Mouse (Mus musculus): ENCODE data around the gene Notch1. TPM values are rescaled to one million over a fixed set of nuclear protein-coding genes. Genes with fewer than 3 reads are reported as not detected.
A peak's percentile ranks its signal among the peaks of the same experiment; 100 is the strongest.

Gene Notch1
- total and polyA plus RNA-seq, 3 experiments = 0.06 TPM; not detected in 2

- H3K9ac ChIP-seq (ENCODE audit: control insufficient read depth, low read depth, low read length, poor library complexity, severe bottlenecking) = peak overlapping the region; percentile 50; the same call in 1 of the 2 replicates
- no peaks in the 10 kb centered on the region for H3K79me2 ChIP-seq (ENCODE audit: control insufficient read depth, insufficient read depth, low read length, poor library complexity)
- no peak for TF ChIP-seq NRF1 (IDR thresholded peaks at IDR 0.05; ENCODE audit: insufficient read depth, low read depth, low read length, poor library complexity, severe bottlenecking)
- TF ChIP-seq NELFE (IDR thresholded peaks at IDR 0.05; ENCODE audit: low read depth, low read length) = no peak
- no peak for TF ChIP-seq MEF2A (IDR thresholded peaks at IDR 0.05; ENCODE audit: extremely low read depth, insufficient replicate concordance, low read depth, low read length, poor library complexity, severe bottlenecking)
- no peak for TF ChIP-seq MAZ (IDR thresholded peaks at IDR 0.05; ENCODE audit: low read depth, low read length)
- TF ChIP-seq SMC3 (IDR thresholded peaks at IDR 0.05; ENCODE audit: low read depth, low read length) = no peak
- no peak for TF ChIP-seq ZC3H11A (IDR thresholded peaks at IDR 0.05; ENCODE audit: low read depth, low read length)
- TF ChIP-seq MYC (IDR thresholded peaks at IDR 0.05; ENCODE audit: low read depth, low read length) = no peak
- no peak for TF ChIP-seq SIN3A (IDR thresholded peaks at IDR 0.05; ENCODE audit: low read length)
- no peak for TF ChIP-seq MAX (IDR thresholded peaks at IDR 0.05; ENCODE audit: low read length)
- TF ChIP-seq EP300 (IDR thresholded peaks at IDR 0.05; ENCODE audit: low read depth in 1 of 2, low read length in 2 of 2) = no peak
- TF ChIP-seq TCF12 (IDR thresholded peaks at IDR 0.05; ENCODE audit: low read depth, low read length) = no peak
- no peak for TF ChIP-seq MYB (IDR thresholded peaks at IDR 0.05; ENCODE audit: low read depth, low read length)
- no peak for TF ChIP-seq POLR2A (IDR thresholded peaks at IDR 0.05; ENCODE audit: control insufficient read depth in 1 of 2, insufficient read depth in 1 of 2, low read depth in 1 of 2, low read length in 2 of 2, poor library complexity in 1 of 2)
- TF ChIP-seq KAT2A (conservative IDR thresholded peaks at IDR 0.05; ENCODE audit: low read depth, low read length) = no peak
- no peak for TF ChIP-seq CHD1 (IDR thresholded peaks at IDR 0.05; ENCODE audit: low read depth, low read length)
- no peak for TF ChIP-seq TAL1 (IDR thresholded peaks at IDR 0.05; ENCODE audit: low read length)
- TF ChIP-seq ETS1 (IDR thresholded peaks at IDR 0.05; ENCODE audit: low read depth, low read length) = no peak
- TF ChIP-seq CTCF (IDR thresholded peaks at IDR 0.05 in 2 of 3, conservative IDR thresholded peaks at IDR 0.05 in 1 of 3; ENCODE audit: control insufficient read depth in 1 of 3, insufficient read depth in 1 of 3, low read depth in 2 of 3, low read length in 3 of 3, poor library complexity in 1 of 3, severe bottlenecking in 1 of 3) = no peak
- H3K27ac ChIP-seq (ENCODE audit: control insufficient read depth, low read depth, low read length) = no peak overlapping the region
- peaks cover 0 to 3% of the 10 kb centered on the region in 2 experiments; a peak in 2 of 4 replicates for H3K4me1 ChIP-seq (ENCODE audit: control insufficient read depth in 1 of 2, insufficient read depth in 2 of 2, low read length in 2 of 2)
- no peaks in the 10 kb centered on the region for H3K9me3 ChIP-seq (replicated peaks; ENCODE audit: insufficient read depth, low read length)
- DNase-seq (ENCODE audit: low read depth, low spot score) = no peak
- peak overlapping the region in 1 of 2 experiments; percentile 59; a peak in 2 of 4 replicates for H3K4me3 ChIP-seq (ENCODE audit: control insufficient read depth in 1 of 2, insufficient read depth in 1 of 2, low read depth in 2 of 2, low read length in 2 of 2)
- no peaks in the 10 kb centered on the region; a peak in 1 of 4 replicates for H3K36me3 ChIP-seq (ENCODE audit: control insufficient read depth in 1 of 2, insufficient read depth in 2 of 2, low read length in 2 of 2)
- peaks cover 0 to 3% of the 10 kb centered on the region in 2 experiments; a peak in 3 of 4 replicates for H3K27me3 ChIP-seq (ENCODE audit: control insufficient read depth in 1 of 2, insufficient read depth in 2 of 2, low read length in 2 of 2)
Measured at GRCm38 (mm10) chr2:26482824-26483223, 33.6 kb downstream of the Notch1 start.

GRCm38 (mm10) chr2:26481724-26482495 lies 34.6 kb downstream of the Notch1 start:
- Histone ChIP-seq H3K27me3 (ENCODE audit: control insufficient read depth in 1 of 2, insufficient read depth in 2 of 2, low read length in 2 of 2) (peaks cover 0 to 3% of the 10 kb centered on the region in 2 experiments; a peak in 3 of 4 replicates), H3K79me2 (ENCODE audit: control insufficient read depth, insufficient read depth, low read length, poor library complexity) (no peaks in the 10 kb centered on the region), H3K4me1 (ENCODE audit: control insufficient read depth in 1 of 2, insufficient read depth in 2 of 2, low read length in 2 of 2) (peaks cover 0 to 3% of the 10 kb centered on the region in 2 experiments; a peak in 2 of 4 replicates), H3K9ac (ENCODE audit: control insufficient read depth, low read depth, low read length, poor library complexity, severe bottlenecking) (no peak overlapping the region), H3K36me3 (ENCODE audit: control insufficient read depth in 1 of 2, insufficient read depth in 2 of 2, low read length in 2 of 2) (no peaks in the 10 kb centered on the region; a peak in 1 of 4 replicates), H3K27ac (ENCODE audit: control insufficient read depth, low read depth, low read length) (no peak overlapping the region), H3K9me3 (replicated peaks; ENCODE audit: insufficient read depth, low read length) (no peaks in the 10 kb centered on the region), H3K4me3 (ENCODE audit: control insufficient read depth in 1 of 2, insufficient read depth in 1 of 2, low read depth in 2 of 2, low read length in 2 of 2) (no peak overlapping the region)
- TF ChIP-seq MAZ (IDR thresholded peaks at IDR 0.05; ENCODE audit: low read depth, low read length) = no peak
- no peak for TF ChIP-seq ZMIZ1 (IDR thresholded peaks at IDR 0.05; ENCODE audit: low read depth, low read length)
- no peak for TF ChIP-seq TCF12 (IDR thresholded peaks at IDR 0.05; ENCODE audit: low read depth, low read length)
- TF ChIP-seq GABPA (IDR thresholded peaks at IDR 0.05; ENCODE audit: low read depth, low read length) = no peak
- no peak for TF ChIP-seq MXI1 (IDR thresholded peaks at IDR 0.05; ENCODE audit: low read depth, low read length)
- no peak for TF ChIP-seq MAX (IDR thresholded peaks at IDR 0.05; ENCODE audit: low read length)
- no peak for TF ChIP-seq BHLHE40 (IDR thresholded peaks at IDR 0.05; ENCODE audit: borderline replicate concordance, low read depth, low read length)
- no peak for TF ChIP-seq CTCF (IDR thresholded peaks at IDR 0.05 in 2 of 3, conservative IDR thresholded peaks at IDR 0.05 in 1 of 3; ENCODE audit: control insufficient read depth in 1 of 3, insufficient read depth in 1 of 3, low read depth in 2 of 3, low read length in 3 of 3, poor library complexity in 1 of 3, severe bottlenecking in 1 of 3)
- no peak for DNase-seq (ENCODE audit: low read depth, low spot score)

All from MEL (cell line).